Mouse (Mus musculus) adrenal gland, postnatal 0 days (tissue): ENCODE data around the gene Tceal1. TPM values are rescaled to one million over a fixed set of nuclear protein-coding genes. Genes with fewer than 3 reads are reported as not detected.

Experiments
- polyA plus RNA-seq: library from polyadenylated mRNA; unstranded; fragments of >200 nt; fragmentation: Nextera tagmentation; extraction: Ambion mirVana; gene quantifications from 2 replicates; pipeline ENCODE4 v1.2.1, GENCODE M21; 2015

Tceal1 gene
- 19.4 and 22.4 TPM in 2 replicates for polyA plus RNA-seq

GRCm38 (mm10) chrX:136707446-136708167, at the start of gene Tceal1:
TSS of gene Tceal1 (plus strand) at chrX:136707982.

GRCm38 (mm10) chrX:136743459-136743858, 35.7 kb downstream of the Tceal1 start, which contains the start of gene Morf4l2:
TSS of gene Morf4l2 (minus strand) at chrX:136743690.

Other genes starting within 250 kb of the Tceal1 start
- not detected in 2 replicates for gene Kir3dl1, start 190.0 kb upstream of the Tceal1 start, polyA plus RNA-seq
- not detected in 2 replicates for gene Kir3dl2, start 163.9 kb upstream of the Tceal1 start, polyA plus RNA-seq
- 25.7 and 31.0 TPM in 2 replicates for gene Tceal3, start 117.1 kb upstream of the Tceal1 start, polyA plus RNA-seq
- gene Morf4l2, start 35.7 kb downstream of the Tceal1 start, polyA plus RNA-seq: 428 and 432 TPM in 2 replicates
- gene Glra4, start 72.2 kb downstream of the Tceal1 start, polyA plus RNA-seq: not detected in 2 replicates
- 27.1 and 43.3 TPM in 2 replicates for gene Plp1, start 114.7 kb downstream of the Tceal1 start, polyA plus RNA-seq
- 0.86 and 2.1 TPM in 2 replicates for gene Rab9b, start 160.8 kb downstream of the Tceal1 start, polyA plus RNA-seq
- not detected in 2 replicates for gene H2bfm, start 219.3 kb downstream of the Tceal1 start, polyA plus RNA-seq